Mouse (Mus musculus) hindbrain, embryonic 13.5 days (tissue): Measurements from ENCODE around the gene Hs6st3. TPM values are rescaled to one million over a fixed set of nuclear protein-coding genes. Genes with fewer than 3 reads are reported as not detected.
"Not testable (repeated sequence)": the region's sequence is repeated elsewhere in the genome, so short reads cannot be mapped to it uniquely, and the experiment has no call there.

Experiments used
- ATAC-seq: fragments of 200-750 bp; cut with Nextera tagmentation; 2 replicates; pipeline ENCODE4 v1.8.0; 2017; ENCODE audit warnings: moderate TSS enrichment; ENCODE audit not compliant: low FRiP score
- H3K27ac ChIP-seq: fragments of 300-500 bp; sonication (generic); 2 replicates; pipeline ENCODE4 v1.5.1; 2015; ENCODE audit warnings: inconsistent platforms, mild to moderate bottlenecking, moderate library complexity
- H3K27me3 ChIP-seq: fragments of 300-500 bp; sonication (generic); 2 replicates; pipeline ENCODE4 v1.6.1; 2015; ENCODE audit warnings: mild to moderate bottlenecking, inconsistent platforms
- H3K36me3 ChIP-seq: fragments of 300-500 bp; sonication (generic); 2 replicates; pipeline ENCODE4 v1.6.1; 2015; ENCODE audit warnings: mild to moderate bottlenecking, inconsistent platforms
- H3K4me1 ChIP-seq: fragments of 300-500 bp; sonication (generic); replicated peaks from 2 replicates; pipeline ENCODE4 v1.6.1; 2015; ENCODE audit warnings: inconsistent platforms
- H3K4me2 ChIP-seq: fragments of 300-500 bp; sonication (generic); 2 replicates; pipeline ENCODE4 v1.6.1; 2015; ENCODE audit warnings: inconsistent platforms, mild to moderate bottlenecking, moderate library complexity
- H3K4me3 ChIP-seq: fragments of 300-500 bp; sonication (generic); 2 replicates; pipeline ENCODE4 v1.5.1; 2015; ENCODE audit warnings: mild to moderate bottlenecking, inconsistent platforms
- H3K9ac ChIP-seq: fragments of 300-500 bp; sonication (generic); 2 replicates; pipeline ENCODE4 v1.6.1; 2015; ENCODE audit warnings: mild to moderate bottlenecking, inconsistent platforms
- H3K9me3 ChIP-seq: fragments of 300-500 bp; sonication (generic); 2 replicates; pipeline ENCODE4 v1.6.1; 2016; ENCODE audit warnings: inconsistent platforms
- WGBS: fragments of 180-500 bp; shearing (Covaris S2); methylation state at CpG from one replicate; pipeline ENCODE4 v1.1.7; 2015; 5-methylcytosine and 5-hydroxymethylcytosine counted together
- polyA plus RNA-seq: library from polyadenylated mRNA; unstranded; fragments of >200 nt; fragmentation: Nextera tagmentation; extraction: Ambion mirVana; gene quantifications from 2 replicates; pipeline ENCODE4 v1.2.1, GENCODE M21; 2015

The Hs6st3 gene
- polyA plus RNA-seq, 1 experiment from 2014 or later = 1.9 TPM

DNA sequence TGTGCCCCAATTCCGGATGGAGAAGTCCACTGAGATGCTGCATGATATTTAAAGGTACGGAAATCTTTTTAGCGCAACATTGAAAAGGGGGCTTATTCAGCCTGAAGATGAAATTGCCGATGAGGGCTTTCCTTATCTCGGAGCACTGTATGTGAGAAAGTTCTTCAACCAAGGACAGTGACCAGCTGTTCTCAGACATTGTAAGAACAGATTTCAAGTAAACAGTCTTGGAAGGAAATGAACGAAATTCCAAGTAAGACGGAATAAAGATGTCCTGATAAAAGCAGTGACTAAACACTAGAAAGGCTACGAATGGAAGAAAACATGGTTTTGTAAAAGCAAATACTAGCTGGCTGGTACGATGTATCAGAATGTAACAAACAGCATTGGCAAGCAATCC, 338.4 kb downstream of the Hs6st3 start:
- H3K9me3 ChIP-seq = no peaks in the 10 kb centered on the region
- no peak for ATAC-seq
- H3K4me1 ChIP-seq = no peaks in the 10 kb centered on the region
- no peak overlapping the region for H3K9ac ChIP-seq
- H3K4me3 ChIP-seq = no peak overlapping the region
- H3K27ac ChIP-seq = no peak overlapping the region
- no peaks in the 10 kb centered on the region for H3K36me3 ChIP-seq
- WGBS = 93% methylated on average over 9 of the region's 9 CpGs
- H3K4me2 ChIP-seq = no peak overlapping the region
- H3K27me3 ChIP-seq = no peaks in the 10 kb centered on the region

DNA sequence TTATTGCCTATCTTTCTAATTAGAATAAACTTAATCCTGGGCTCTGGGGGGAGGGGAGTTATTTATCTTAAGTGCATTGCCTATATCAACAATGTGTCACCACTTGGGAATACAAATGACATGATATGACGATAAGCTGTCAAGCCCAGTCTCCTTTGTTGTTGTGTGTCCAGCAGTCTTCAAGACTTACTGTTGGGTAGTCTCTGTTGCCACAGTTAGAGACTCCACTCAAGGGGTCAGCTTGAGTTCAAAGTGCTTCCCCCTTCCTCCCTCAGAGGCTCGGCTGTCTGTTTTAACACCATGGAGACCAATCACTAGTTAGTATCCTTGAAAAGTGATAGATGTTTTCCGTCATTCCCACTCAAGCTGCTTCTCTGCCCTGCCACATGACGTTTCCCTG, 339.7 kb downstream of the Hs6st3 start:
- Histone ChIP-seq H3K27me3 (no peaks in the 10 kb centered on the region), H3K4me1 (no peaks in the 10 kb centered on the region), H3K4me2 (no peak overlapping the region), H3K4me3 (no peak overlapping the region), H3K9ac (no peak overlapping the region), H3K27ac (no peak overlapping the region), H3K36me3 (no peaks in the 10 kb centered on the region), H3K9me3 (no peaks in the 10 kb centered on the region)
- WGBS = 81% methylated on average over 4 of the region's 4 CpGs
- no peak for ATAC-seq

DNA sequence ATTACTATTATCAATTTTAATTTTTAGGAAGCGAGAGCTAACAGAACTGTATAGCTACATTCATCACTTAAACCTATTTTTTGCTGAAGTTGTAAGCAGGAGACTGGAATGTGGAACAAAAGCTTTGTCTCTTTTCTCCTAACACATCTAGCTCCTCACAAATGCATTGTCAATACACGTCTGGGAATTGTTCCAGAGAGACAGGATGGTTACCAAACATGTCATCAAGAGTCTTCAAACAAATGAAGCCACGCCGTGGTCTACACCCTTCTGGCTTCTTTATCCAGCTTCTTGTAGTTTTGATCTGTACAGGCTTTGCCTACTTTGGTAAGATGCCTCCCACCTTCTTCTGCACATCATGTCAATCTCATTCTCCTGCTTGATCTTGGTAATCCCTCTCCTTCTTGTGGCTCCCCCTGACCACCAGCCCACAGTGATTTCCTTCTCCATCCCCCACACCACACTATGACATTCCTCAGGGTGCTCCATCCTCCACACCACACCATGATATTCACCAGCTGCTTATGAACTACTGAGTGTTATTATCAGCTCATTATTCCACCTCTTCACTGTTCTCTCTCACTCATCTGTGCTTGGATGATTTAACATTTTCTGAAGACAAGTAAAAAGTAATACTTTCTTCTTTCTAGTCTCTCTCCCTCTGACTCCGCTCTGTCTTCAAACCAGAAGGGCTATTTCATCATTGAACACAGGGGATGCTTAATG, 351.0 kb downstream of the Hs6st3 start:
- 83% methylated on average over 5 of the region's 5 CpGs for WGBS
- H3K36me3 ChIP-seq = no peaks in the 10 kb centered on the region
- H3K4me2 ChIP-seq = no peak overlapping the region
- H3K9ac ChIP-seq = no peak overlapping the region
- no peaks in the 10 kb centered on the region for H3K9me3 ChIP-seq
- H3K4me1 ChIP-seq = no peaks in the 10 kb centered on the region
- ATAC-seq = no peak
- no peak overlapping the region for H3K4me3 ChIP-seq
- no peaks in the 10 kb centered on the region for H3K27me3 ChIP-seq
- no peak overlapping the region for H3K27ac ChIP-seq

DNA sequence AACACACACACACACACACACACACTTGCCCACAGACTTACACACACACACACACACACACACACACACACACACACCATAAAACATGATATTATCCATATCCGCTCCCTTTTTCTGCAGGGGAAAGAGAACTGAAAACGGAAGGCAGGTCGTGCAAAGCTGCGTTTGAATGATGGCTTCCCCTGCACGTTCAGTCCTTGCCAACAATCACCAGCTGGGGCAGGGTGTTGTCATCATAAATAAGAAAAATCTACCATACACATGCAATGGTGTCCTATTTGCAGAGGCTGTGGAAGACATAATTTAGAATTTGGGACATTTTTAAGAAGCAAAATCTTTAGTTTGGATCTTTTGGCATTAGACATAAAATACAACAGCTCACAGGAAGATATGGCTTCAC, 382.5 kb downstream of the Hs6st3 start:
- WGBS = 65% methylated on average over 5 of the region's 5 CpGs
- Histone ChIP-seq H3K4me3 (no peak overlapping the region), H3K4me1 (no peaks in the 10 kb centered on the region), H3K4me2 (no peak overlapping the region), H3K27ac (no peak overlapping the region), H3K9ac (no peak overlapping the region), H3K27me3 (peaks cover 28% of the 10 kb centered on the region), H3K36me3 (no peaks in the 10 kb centered on the region), H3K9me3 (no peaks in the 10 kb centered on the region)
- no peak for ATAC-seq

DNA sequence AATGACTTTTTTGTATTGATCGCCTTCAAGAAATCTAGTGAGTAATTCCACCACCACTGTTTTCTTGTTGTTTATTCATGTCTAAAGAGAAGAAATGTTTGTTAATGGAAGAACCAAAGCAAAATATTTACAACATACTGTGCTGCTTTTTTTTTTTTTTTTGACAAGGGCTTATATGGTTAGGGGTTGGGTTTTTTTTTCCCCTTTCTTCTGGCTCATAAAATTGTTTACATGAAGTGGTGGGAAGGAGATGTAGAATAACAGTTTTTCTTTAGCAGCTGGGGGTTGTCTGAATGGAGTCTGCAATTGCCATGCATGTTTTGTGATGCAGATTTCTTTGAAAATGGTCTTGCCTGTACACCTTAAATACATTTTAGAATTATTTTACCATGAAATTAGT, 382.9 kb downstream of the Hs6st3 start:
- no peaks in the 10 kb centered on the region for H3K4me1 ChIP-seq
- no peak overlapping the region for H3K9ac ChIP-seq
- no peak overlapping the region for H3K4me3 ChIP-seq
- no peaks in the 10 kb centered on the region for H3K9me3 ChIP-seq
- 92% methylated on average over 1 of the region's 1 CpGs for WGBS
- H3K27ac ChIP-seq = no peak overlapping the region
- H3K27me3 ChIP-seq = peaks cover 24% of the 10 kb centered on the region
- H3K4me2 ChIP-seq = no peak overlapping the region
- ATAC-seq = no peak
- H3K36me3 ChIP-seq = no peaks in the 10 kb centered on the region

DNA sequence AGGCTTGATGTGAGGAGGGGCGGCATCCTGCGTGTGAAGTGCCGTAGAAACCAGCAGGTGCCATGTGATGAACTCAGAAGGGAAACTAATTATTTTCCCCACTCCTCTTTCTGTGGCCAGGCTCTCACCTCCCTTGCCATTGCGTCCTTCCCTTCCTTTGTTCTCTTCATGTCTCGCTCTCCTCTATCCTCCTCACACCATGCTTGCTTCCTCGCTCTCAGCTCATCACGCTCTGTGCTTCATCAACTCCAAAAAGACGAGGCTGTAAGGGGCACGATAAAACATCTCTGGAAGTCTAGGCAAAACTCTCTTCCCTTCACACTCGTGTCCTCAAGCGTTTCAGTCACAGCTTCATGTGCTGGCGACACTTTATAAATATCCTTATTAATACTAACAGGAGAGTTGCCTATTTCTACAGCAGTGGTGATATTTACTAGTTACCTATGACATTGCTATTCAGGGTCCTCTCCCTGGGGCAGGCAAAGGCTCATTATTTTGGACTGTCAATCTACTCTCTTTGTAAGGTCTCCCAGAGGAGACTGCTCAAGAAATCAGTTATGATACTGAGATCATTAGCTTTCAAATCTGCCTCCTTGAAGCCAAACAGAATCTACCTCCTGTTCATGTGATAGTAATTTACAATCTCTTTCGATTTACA, 394.9 kb downstream of the Hs6st3 start:
- no peak for ATAC-seq
- H3K9ac ChIP-seq = no peak overlapping the region
- WGBS = 65% methylated on average over 13 of the region's 13 CpGs
- H3K27me3 ChIP-seq = no peaks in the 10 kb centered on the region
- no peak overlapping the region for H3K4me2 ChIP-seq
- no peaks in the 10 kb centered on the region for H3K9me3 ChIP-seq
- H3K36me3 ChIP-seq = no peaks in the 10 kb centered on the region
- 0 out of 2 replicates have a peak overlapping the region, but pooled peaks have one; percentile 40 for H3K27ac ChIP-seq
- H3K4me3 ChIP-seq = no peak overlapping the region
- no peaks in the 10 kb centered on the region for H3K4me1 ChIP-seq

DNA sequence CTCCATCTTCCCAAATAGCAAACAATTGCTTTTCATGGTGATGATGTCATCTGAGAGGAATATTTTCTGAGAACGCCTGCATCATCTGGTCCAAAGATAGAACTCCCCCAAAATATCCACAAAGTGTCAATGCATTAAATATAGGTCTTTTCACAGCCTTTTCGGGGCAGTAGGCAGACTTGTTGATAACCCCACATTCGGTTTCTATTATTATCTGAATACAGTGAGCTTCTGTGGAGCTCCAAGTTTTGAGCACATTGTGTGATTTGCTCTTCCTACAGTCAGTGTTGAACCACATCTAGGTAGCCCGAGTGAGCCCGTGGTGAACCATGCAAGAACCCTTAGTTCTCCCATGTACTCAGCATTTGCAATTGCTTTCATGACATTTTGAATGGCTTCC, 402.4 kb downstream of the Hs6st3 start:
- 92% methylated on average over 5 of the region's 5 CpGs for WGBS
- no peaks in the 10 kb centered on the region for H3K36me3 ChIP-seq
- H3K9ac ChIP-seq = no peak overlapping the region
- no peak overlapping the region for H3K27ac ChIP-seq
- ATAC-seq = no peak
- no peak overlapping the region for H3K4me2 ChIP-seq
- H3K9me3 ChIP-seq = no peaks in the 10 kb centered on the region
- H3K4me3 ChIP-seq = no peak overlapping the region
- no peaks in the 10 kb centered on the region for H3K4me1 ChIP-seq
- H3K27me3 ChIP-seq = 0 out of 2 replicates have a peak, but pooled peaks cover 2% of the 10 kb centered on the region

DNA sequence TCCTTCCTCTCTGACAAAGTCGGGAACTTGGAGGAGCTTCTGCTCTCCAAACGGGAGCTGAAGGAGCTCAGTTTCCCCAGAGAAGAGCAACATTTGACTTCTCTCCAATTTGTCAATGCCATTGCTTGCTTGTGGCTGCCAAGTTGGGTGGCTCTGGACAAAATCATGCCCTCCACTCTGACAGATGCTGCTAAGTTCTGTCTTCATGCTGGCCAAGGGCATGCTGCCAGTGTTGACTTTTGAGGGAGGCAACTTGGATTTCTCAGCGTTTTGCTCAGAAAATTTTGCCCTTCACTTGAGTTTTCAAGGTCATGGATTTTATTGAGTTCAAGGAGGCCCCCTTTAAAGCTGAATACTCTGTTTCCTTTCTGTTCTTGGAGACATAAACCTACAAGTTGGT, 406.5 kb downstream of the Hs6st3 start:
- Histone ChIP-seq H3K27me3 (0 out of 2 replicates have a peak, but pooled peaks cover 2% of the 10 kb centered on the region), H3K4me3 (no peak overlapping the region), H3K9ac (no peak overlapping the region), H3K9me3 (no peaks in the 10 kb centered on the region), H3K36me3 (no peaks in the 10 kb centered on the region), H3K4me1 (no peaks in the 10 kb centered on the region), H3K4me2 (no peak overlapping the region), H3K27ac (no peak overlapping the region)
- ATAC-seq = no peak
- WGBS = 83% methylated on average over 3 of the region's 3 CpGs

DNA sequence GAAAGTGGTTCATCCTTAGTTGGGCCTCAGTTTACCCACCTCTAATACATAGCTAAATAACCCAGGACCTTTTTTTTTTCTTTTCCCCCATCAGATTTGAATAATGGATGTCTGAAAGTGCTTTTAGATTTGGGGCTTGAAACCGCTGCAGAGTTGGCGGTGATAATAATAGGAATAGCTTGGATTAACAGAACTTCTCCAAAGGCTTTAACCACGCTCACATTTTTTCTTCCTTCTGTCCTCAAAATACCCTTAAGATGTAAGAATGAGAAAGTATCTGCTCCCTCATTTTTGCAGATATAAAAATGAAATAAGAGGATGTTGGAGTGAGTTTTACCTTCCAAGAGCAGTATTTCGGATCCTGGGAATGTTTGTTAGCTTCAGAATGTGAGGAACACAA, 420.2 kb downstream of the Hs6st3 start:
- H3K27ac ChIP-seq = no peak overlapping the region
- no peak for ATAC-seq
- no peaks in the 10 kb centered on the region for H3K36me3 ChIP-seq
- H3K4me2 ChIP-seq = no peak overlapping the region
- H3K27me3 ChIP-seq = no peaks in the 10 kb centered on the region
- no peaks in the 10 kb centered on the region for H3K9me3 ChIP-seq
- H3K4me1 ChIP-seq = 0 out of 2 replicates have a peak, but pooled peaks cover 2% of the 10 kb centered on the region
- H3K4me3 ChIP-seq = no peak overlapping the region
- 96% methylated on average over 4 of the region's 4 CpGs for WGBS
- no peak overlapping the region for H3K9ac ChIP-seq

DNA sequence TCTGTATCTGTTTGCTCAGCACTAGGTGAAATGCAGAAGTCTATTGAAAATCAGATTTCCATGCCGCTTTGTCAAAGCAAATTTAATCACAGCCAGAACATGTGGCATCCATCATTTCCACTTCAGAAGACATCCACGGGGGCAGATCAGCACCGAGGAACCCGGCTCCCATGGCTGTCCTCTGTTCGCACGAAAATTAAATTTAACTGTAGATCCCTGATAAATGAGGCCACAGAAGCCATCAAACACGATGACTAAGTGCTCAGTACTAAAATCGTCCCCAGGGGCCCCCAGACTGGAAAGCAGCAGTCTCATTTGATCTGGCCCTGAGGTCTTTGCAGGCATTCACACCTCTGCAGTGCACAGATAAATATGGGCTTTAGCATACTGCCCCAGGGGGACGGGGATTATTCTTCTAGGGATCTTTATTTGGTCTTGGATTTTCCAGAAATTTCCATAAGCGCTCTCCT, 443.9 kb downstream of the Hs6st3 start:
- peak overlapping the region; percentile 34 for H3K4me2 ChIP-seq
- H3K9ac ChIP-seq = no peak overlapping the region
- peaks cover 20% of the 10 kb centered on the region for H3K4me1 ChIP-seq
- 24% methylated on average over 10 of the region's 10 CpGs for WGBS
- no peaks in the 10 kb centered on the region for H3K36me3 ChIP-seq
- peak overlapping the region; percentile 42; the same call in 1 of the 2 replicates for H3K27ac ChIP-seq
- peak; percentile 76 for ATAC-seq
- H3K9me3 ChIP-seq = no peaks in the 10 kb centered on the region
- H3K4me3 ChIP-seq = no peak overlapping the region
- H3K27me3 ChIP-seq = no peaks in the 10 kb centered on the region

DNA sequence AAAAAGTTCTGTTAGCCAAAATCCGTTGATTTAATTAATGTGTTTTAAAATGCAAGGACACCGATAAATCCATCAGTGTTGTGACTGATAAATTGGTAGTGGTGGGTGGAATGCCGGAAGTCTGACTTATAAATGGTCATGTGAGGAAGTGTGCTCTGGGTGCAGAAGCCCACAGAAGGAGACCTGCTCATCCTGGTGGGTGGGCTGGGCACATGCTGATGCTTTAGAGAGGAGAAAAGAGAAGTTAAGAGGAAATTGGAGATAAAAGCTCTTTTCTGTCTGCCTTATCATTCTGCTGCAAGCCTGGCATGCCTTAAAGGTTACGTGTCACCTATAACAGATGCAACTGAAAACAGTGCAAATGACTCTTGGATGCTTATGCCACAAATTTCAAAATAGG, 446.9 kb downstream of the Hs6st3 start:
- Histone ChIP-seq H3K4me2 (no peak overlapping the region), H3K4me3 (no peak overlapping the region), H3K27me3 (no peaks in the 10 kb centered on the region), H3K4me1 (peaks cover 20% of the 10 kb centered on the region), H3K36me3 (no peaks in the 10 kb centered on the region), H3K9me3 (no peaks in the 10 kb centered on the region), H3K27ac (no peak overlapping the region), H3K9ac (no peak overlapping the region)
- no peak for ATAC-seq
- WGBS = 79% methylated on average over 4 of the region's 4 CpGs

DNA sequence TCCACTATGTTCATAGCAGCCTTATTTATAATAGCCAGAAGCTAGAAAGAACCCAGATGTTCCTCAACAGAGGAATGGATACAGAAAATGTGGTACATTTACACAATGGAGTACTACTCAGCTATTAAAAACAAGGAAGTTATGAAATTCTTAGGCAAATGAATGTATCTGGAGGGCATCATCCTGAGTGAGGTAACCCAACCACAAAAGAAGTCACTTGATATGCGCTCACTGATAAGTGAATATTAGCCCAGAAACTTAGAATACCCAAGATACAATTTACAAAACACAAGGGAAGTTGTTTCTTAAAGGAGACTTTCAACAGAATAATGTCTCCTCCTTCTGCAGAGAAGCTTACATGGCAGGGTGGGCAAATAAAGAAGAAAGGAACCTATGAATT, 449.2 kb downstream of the Hs6st3 start:
- H3K9ac ChIP-seq, H3K4me3 ChIP-seq, H3K36me3 ChIP-seq, H3K27me3 ChIP-seq, H3K27ac ChIP-seq, H3K4me2 ChIP-seq, ATAC-seq, H3K4me1 ChIP-seq, H3K9me3 ChIP-seq: not testable (repeated sequence)
- 98% methylated on average over 1 of the region's 1 CpGs for WGBS

DNA sequence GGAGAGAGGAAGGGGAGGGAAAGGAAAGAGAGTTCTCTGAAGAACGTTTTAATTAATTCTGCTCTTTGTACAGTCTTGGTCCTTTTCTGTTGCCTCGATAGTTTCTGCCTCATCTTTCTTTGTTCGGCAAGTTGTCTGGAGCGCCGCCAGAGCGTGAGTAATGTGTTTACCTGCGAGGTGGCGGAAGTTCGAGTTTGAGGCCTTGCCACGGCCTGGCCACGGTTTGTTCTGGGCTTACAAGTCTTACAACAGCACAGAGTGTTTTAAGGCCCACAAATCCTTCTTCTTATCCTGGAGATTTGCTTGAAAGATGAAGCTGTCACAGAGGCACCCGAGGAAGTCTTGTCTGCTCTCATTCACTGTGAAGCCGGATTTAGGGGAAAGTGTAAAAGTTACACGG, 466.2 kb downstream of the Hs6st3 start:
- Histone ChIP-seq H3K4me2 (no peak overlapping the region), H3K27me3 (no peaks in the 10 kb centered on the region), H3K4me1 (0 out of 2 replicates have a peak, but pooled peaks cover 6% of the 10 kb centered on the region), H3K4me3 (no peak overlapping the region), H3K9me3 (no peaks in the 10 kb centered on the region), H3K9ac (no peak overlapping the region), H3K36me3 (no peaks in the 10 kb centered on the region), H3K27ac (no peak overlapping the region)
- WGBS = 66% methylated on average over 14 of the region's 14 CpGs
- ATAC-seq = no peak
